In genomic region chr14:69457691-69458090, GRCm38 (mm10) we compare ENCODE assay signal across 17 mouse cellular contexts. TPM values are rescaled to one million over a fixed set of nuclear protein-coding genes. Genes with fewer than 3 reads are reported as not detected.
ATAC-seq lines count a peak whose summit lies in the region.
"Had no signal": no experiment of that assay in that cellular context is flagged by ENCODE, and none has a peak within 500 bp of the region (broad histone marks: within the 10 kb centered on the region; RNA-seq: fewer than 3 reads in every experiment).

No protein-coding gene starts in this region.

- ATAC-seq in common myeloid progenitor, adult 5-6 weeks (replicated peaks; ENCODE audit: low read depth, poor library complexity, severe bottlenecking): peak; percentile 66
- ATAC-seq in granulocyte monocyte progenitor cell, adult 5-6 weeks (replicated peaks; ENCODE audit: poor library complexity, severe bottlenecking): peak; percentile 91
- ATAC-seq in megakaryocyte, adult 5-6 weeks (ENCODE audit: poor library complexity, severe bottlenecking): peak; percentile 93
- peak; percentile 85 for ATAC-seq in megakaryocyte progenitor cell, adult 5-6 weeks (replicated peaks; ENCODE audit: poor library complexity)
- ATAC-seq in monocyte, adult 5-6 weeks (replicated peaks; ENCODE audit: insufficient number of reproducible peaks, low FRiP score, low TSS enrichment, poor library complexity, severe bottlenecking): peak; percentile 48
- ATAC-seq in neutrophil, adult 5-6 weeks (ENCODE audit: extremely low read depth, insufficient number of reproducible peaks, low FRiP score, poor library complexity, severe bottlenecking): peak; percentile 66

RNA-seq across cellular contexts. Expression of gene Gm16867, which starts 45.5 kb away (rescaled TPM):
- total RNA-seq in common myeloid progenitor, adult 5-6 weeks (2017): 0.49 and 5.1 TPM in 2 replicates
- total RNA-seq in granulocyte monocyte progenitor cell, adult 5-6 weeks (2014; fragmentation: Nextera tagmentation): 5.6 and 10.2 TPM in 2 replicates
- total RNA-seq in granulocyte monocyte progenitor cell, adult 5-6 weeks (2017): 5.9 and 7.8 TPM in 2 replicates
- 2.5 and 3.4 TPM in 2 replicates for total RNA-seq in megakaryocyte, adult 5-6 weeks (2015)
- total RNA-seq in megakaryocyte, adult 5-6 weeks (2017): 1.2 and 1.6 TPM in 2 replicates
- 5.6 and 7.4 TPM in 2 replicates for total RNA-seq in megakaryocyte progenitor cell, adult 5-6 weeks (2015)
- 8.0 and 11.4 TPM in 2 replicates for total RNA-seq in megakaryocyte progenitor cell, adult 5-6 weeks (2017)
- total RNA-seq in monocyte, adult 5-6 weeks (2017): 5.2 to 8.0 TPM (median 6.4 TPM) in 3 replicates
- total RNA-seq in neutrophil, adult 5-6 weeks (2017): 13.6 and 15.1 TPM in 2 replicates
- total RNA-seq: CH12.LX, ES-E14, MEL had no signal

RNA-seq across cellular contexts. Expression of gene Gm27179, which starts 54.7 kb away (rescaled TPM):
- total RNA-seq in common myeloid progenitor, adult 5-6 weeks (2017): 0.29 TPM in 1 of 2 replicates, not detected in the other
- not detected in 2 replicates for total RNA-seq in granulocyte monocyte progenitor cell, adult 5-6 weeks (2014; fragmentation: Nextera tagmentation)
- 0.26 TPM in 1 of 2 replicates, not detected in the other for total RNA-seq in granulocyte monocyte progenitor cell, adult 5-6 weeks (2017)
- not detected in 2 replicates for total RNA-seq in megakaryocyte, adult 5-6 weeks (2015)
- total RNA-seq in megakaryocyte, adult 5-6 weeks (2017): not detected in 2 replicates
- total RNA-seq in megakaryocyte progenitor cell, adult 5-6 weeks (2015): not detected in 2 replicates
- total RNA-seq in megakaryocyte progenitor cell, adult 5-6 weeks (2017): not detected in 2 replicates
- not detected in 3 replicates for total RNA-seq in monocyte, adult 5-6 weeks (2017)
- 0.12 TPM in 1 of 2 replicates, not detected in the other for total RNA-seq in neutrophil, adult 5-6 weeks (2017)
- total RNA-seq: adrenal gland, adult 18-20 months; adrenal gland, adult 2 months; adrenal gland, postnatal 10 days; adrenal gland, postnatal 14 days; adrenal gland, postnatal 25 days; adrenal gland, postnatal 36 days; adrenal gland, postnatal 4 days; CH12.LX; ES-E14; G1E; MEL had no signal

Comparison
In these comparisons a context has a peak if more than half of its experiments do, and no peak if none do; other contexts are left out.
1. Peak in every context shown above with its lines: ATAC-seq.